Mouse (Mus musculus) spleen, embryonic (tissue): ENCODE data around the gene Gabarapl1.

ENCODE experiments used
- CTCF ChIA-PET: fragments of 350-600 bp; sonication (Branson Sonifier 250); formaldehyde crosslinking; loops from one replicate; lab custom pipeline; 2022; lab: Charles Lee

Gene Gabarapl1

DNA sequence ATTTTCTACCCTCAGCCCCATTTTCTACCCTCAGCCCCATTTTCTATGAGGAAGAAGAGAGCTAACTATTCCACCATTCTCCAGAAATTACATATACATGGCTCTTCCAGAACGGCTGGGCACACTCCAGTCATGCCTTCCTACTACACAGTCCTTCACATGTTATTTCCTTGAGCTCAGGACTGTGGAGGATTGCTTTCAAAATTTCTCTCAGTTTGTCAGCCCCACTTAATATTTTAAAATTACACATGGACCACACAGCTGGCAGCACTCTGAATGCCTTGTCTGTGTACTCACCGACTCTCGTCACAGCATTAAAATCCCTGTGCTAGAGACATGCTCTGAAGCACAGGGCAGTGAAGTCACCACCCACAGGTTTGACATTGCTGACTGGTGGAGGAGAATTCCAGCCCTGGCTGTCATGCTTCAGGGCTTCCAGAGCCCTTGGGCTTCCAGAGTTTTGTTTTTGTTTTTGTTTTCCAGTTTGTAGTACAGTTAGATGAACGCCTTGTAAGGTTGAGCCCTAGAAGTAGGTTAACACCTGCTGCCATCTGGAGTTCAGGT lies 1.7 kb downstream of the Gabarapl1 start:
- CTCF ChIA-PET = no interaction called here

DNA sequence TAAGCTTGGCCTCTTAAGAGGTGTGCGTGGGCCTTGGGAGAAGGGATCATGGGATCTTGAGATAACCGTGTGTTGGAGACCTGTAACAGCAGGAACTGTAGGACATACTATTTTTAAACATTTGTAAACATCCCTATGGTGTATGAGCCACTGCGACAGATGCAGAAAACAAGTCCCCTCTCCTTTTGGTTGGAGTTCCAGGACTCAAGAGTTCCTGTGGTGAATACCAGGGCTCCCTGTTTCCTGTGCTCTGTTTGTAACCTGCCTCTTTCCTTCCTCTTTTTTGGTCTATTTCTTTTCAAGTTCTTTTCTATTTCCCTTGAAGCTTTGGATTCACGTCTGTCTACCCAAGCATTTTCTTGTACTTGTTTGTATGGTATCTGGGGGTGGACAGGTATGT lies 2.8 kb downstream of the Gabarapl1 start:
- CTCF ChIA-PET = no interaction called here

DNA sequence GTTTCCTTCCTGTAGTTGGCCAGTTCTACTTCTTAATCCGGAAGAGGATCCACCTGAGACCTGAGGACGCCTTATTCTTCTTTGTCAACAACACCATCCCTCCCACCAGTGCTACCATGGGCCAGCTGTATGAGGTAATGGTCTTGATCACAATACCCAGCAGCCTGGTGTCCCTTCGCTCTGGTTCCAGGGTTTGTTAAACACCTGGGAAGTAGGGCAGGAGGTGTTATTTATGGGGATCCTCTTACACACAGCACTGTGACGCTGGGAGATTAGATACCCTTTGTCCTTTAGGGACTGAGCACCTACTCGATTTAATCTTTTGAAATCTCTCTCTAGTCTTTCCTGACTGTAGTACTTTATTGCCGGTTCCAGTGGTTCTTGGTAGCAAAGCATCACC lies 5.6 kb downstream of the Gabarapl1 start:
- CTCF ChIA-PET = no interaction called here

DNA sequence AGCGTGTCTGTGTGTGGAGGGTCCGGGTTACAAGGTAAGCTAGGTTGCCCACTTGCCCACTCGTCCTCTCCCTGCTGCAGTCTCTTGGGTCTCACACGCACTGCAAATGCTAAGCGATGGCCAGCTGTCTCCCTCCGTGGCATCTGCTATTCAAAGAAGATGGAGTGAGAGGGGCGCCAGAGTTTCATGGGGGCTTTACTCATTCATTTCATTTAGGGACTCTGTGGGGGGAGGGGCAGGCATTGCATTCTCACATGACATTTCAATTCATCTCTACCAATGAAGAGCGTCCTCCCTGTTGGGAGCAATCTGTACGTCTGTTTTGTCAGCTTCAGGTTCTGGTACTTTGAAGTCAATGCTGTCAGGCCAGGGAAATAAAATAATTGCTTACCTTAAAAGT lies 9.0 kb downstream of the Gabarapl1 start:
- CTCF ChIA-PET = no interaction called here

DNA sequence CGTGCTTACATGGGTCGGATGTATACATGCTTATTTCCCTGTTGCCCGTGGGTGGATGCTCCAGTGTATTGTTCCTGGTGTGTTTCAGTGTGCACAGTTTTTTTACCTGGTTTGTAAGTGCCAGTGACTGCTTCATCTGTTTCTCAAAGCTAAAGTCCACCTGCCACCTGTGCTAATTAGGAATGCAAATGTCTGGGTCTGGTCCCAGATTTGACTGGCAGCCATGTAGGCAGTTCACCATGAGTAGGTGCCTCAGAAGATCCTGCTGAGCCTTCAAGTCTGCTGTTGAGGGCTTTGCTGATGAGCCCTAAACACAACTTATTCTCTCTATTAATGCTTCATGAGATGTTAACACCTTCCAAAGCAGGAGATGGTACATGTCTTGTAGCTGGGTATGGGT lies 9.6 kb downstream of the Gabarapl1 start:
- CTCF ChIA-PET = no interaction called here

DNA sequence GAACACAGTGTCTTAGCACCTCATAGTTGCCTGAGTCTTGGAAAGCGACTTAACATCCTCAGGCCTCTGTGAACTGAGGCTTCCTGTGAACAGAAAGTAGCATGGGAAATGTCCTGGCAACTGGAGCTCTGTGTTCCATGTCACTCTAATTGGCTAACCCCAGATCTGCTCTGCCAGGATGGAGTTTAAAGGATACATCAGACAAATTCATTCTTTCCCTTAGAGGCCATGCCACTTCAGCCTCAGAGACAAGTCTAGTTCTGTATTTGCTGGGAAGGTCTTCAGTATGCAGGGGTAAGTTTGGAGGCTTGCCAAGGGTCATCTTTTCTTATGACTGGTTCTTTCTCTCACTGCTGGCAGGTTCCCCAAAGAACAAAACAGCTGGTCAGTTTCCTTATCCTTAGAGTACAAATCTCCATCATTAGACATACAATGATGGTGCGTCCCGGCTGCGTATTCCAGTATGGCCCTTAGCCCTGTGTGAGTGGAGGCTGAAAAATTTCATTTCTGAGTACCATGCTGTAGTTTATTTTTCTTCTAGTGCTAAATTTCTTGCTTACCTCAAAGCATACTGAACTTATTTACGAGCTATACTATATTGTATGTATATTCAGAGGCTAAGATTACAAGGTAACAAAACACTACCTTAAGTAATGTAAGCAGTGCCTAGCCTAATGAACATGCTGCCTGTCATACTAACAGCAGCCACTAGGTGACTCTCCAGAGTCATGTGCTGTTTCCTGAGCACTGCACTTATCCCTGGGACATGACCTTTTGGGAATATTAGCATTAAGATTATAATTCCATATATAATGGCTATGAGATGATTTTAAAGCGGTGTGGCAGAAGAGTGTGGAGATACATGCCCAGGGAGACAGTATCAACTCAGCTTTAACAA lies 11.0 kb downstream of the Gabarapl1 start:
- CTCF ChIA-PET = no interaction called here

DNA sequence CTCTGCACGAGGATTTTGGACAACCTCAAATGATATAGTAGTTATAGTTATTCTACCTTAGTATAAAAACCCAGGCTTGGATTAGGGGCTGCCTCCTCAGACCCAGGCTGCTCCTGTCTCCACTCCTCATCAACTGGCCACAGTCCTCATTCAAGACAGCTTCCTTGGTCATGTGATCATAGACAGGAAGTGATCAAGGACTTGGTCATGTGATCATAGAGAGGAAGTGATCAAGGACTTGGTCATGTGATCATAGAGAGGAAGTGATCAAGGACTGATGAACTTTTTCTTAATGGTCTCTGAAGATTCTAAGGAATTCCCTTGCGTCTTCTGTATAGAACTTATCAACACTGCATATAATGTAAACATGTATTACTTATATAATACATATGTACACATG lies 14.3 kb downstream of the Gabarapl1 start:
- CTCF ChIA-PET = no interaction called here

DNA sequence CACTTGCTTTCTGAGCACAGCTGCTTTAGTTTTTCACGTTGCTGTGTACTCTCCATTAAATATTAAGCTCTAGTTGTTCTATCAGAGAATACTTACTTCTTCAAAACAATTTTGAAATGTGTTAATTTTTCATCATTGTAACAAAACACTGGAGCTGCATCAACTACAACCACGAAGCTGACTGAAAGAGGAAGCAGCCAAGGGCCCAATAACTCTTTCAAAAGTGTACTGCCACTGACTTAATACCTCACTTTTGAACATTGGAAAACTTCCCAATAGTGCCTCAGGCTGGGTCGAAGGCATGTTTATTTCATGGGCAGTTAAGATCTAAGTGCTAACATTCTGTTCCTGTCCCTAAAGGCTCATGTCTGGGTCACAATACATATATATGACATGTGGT lies 15.0 kb downstream of the Gabarapl1 start:
- CTCF ChIA-PET = interaction anchor here (0.7 kb wide), 1 partner anchor 961 kb away, joined by 5 read pairs; no protein-coding TSS in a partner anchor

DNA sequence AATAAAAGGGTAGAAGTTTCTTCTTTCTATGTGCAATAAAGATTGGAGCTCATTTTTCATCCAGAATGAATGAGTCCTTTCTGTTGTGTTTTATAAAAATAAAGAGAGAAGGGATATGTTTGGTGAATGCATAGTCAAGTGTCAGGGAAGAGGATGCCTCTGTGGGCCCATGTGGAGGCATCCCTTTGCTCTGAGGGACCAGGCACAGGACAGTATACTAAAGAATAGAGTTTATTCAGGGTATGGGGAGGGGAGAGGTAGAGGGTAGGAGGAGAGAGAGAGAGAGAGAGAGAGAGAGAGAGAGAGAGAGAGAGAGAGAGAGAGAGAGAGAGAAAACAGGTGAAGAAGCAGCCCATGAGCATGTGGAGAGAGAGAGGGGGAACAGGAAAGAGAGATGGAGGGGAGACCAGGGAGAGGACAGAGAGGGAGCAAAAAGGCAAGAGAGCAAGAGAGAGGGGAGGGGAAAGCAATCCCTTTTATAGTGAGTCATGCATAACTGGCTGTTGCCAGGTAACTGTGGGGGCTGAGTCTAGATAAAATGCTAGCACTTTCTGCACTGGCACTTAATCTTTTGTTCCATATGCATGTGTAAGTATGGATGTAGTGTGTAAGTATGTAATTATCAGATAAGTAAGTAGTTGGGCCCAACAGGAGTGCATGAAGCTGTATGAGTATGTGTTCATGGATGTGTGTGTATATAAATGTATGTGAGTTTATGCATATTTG lies 24.5 kb downstream of the Gabarapl1 start:
- CTCF ChIA-PET = interaction anchor here (0.6 kb wide), 1 partner anchor 13 kb away, joined by 6 read pairs; no protein-coding TSS in a partner anchor

DNA sequence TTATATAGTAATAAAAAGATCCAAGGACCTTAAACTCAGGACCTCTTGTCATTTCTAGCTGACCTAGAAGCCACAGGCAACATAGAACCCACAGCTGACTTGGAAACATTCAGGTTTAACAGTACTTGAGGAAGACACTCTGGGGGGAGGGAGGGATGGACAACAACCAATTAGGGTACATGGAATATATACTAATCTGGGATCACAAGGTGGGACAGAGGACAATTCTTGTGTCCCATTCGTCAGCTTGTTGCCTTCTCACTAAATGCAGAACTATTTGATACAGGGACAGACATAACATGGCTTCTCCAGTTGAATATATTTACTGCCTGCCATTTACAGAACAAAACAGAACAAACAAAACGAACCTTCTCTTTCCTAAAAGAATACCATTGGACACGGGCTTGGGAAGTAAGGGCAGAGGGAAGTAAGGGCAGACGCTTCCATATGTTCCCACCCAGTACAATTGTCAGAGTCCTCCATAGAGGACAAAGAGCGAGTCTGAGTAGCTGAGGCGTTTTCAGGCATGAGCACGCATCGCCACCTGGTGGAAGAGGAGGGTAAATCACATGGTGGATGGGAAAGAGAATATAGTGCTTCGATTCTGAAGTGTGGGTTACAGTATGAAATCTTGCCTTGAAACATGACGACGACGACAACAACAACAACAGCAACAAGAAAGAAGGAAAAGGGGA lies 26.1 kb downstream of the Gabarapl1 start:
- CTCF ChIA-PET = interaction anchor here (1.0 kb wide), 1 partner anchor 167 kb away, joined by 15 read pairs; no protein-coding TSS in a partner anchor

DNA sequence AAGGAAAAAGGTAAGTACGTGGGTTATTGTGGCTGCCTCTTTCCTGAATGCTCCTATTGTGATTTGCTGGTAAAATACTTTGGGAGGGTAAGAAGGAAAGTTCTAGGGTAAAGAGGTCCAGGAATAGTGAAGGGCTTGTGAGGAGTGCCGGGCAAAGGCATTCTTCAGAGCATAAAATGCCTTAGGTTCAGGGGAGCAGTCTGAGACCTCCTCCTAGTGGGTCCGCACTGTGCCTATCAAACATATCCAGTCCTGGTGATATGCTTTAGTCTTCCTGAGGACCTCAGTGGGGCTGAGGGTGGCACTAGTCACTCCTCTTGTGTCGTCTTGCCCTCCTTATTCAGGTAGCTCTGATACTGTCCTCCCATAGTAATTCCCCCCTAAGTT lies 26.7 kb downstream of the Gabarapl1 start:
- CTCF ChIA-PET = no interaction called here

DNA sequence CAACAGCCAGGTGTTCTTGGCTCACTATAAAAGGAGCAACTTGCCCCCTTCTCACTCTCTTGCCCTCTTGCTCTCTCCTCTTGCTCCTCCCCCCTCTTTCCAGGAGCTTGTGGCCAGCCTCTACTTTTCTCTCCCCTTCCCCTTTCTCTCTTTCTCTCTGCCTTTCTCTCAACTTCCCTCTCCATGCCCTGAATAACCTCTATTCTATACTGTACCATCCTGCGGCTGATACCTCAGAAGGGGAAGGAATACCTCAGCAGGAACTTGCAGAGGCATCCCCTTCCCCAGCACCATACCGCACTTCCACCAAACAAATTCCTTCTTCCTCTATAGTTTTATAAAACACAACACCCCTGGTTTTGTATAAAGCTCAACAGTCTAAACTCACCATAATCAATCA lies 32.3 kb downstream of the Gabarapl1 start:
- CTCF ChIA-PET = no interaction called here

DNA sequence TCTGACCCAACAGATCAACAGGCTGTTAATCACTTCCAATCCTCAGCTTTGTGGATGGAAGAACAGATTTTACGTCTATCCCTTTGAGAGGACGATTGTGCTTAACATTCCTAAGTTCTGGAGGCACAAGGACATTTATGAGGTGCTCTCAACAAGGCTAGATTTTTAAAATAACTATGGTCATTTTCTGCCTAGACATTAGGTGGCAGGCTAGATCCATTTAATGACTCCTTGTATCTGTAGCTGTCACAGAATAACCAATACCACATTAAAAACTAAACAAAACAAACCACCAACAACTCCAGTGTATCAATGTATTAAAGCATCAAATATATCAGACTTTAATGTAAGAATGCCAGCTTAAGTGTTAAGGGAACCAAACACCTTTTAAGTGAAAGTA lies 42.4 kb downstream of the Gabarapl1 start:
- CTCF ChIA-PET = no interaction called here

DNA sequence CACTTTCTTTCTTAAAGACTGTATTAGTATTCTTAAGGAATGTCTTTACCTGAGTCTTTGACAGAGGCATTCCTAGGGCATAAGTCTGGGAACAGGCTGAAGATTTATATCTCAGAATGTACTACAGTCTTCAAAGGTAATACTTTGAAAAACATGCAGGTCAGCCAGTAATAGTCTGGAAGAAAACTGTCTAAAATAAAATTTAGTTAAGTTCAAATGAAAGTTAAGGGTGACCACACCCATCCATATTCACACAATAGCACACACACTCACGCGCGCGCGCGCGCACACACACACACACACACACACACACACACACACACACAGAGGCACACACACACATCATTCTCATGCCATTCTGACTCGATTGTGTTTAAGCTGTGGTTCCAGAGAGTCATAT lies 44.6 kb downstream of the Gabarapl1 start, which contains the start of gene Klre1:
Gene Klre1, plus strand, starts transcription at position 301 of the 400 bp plus-strand sequence.
- CTCF ChIA-PET = interaction anchor here (0.6 kb wide), 1 partner anchor 1220 kb away, joined by 3 read pairs; no protein-coding TSS in a partner anchor

DNA sequence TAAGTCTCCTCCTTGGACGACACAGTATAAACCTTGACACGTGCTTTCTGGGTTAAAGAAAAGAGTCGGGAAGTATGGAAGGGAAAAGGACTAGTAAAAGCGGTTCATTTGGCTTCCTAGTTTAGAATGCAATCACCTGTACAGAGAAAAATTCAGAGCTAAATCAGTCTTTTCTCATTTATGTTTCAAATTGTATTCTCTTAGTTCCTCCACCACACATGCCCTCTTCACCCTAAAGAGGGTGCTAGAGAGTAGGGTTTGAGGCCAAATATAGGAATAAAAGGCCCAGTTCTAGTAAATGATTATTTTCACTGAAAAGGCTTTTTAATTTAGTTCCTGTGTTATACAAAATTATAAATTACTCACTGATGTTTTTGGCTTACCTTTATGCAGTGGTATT lies 48.3 kb downstream of the Gabarapl1 start:
- CTCF ChIA-PET = no interaction called here

DNA sequence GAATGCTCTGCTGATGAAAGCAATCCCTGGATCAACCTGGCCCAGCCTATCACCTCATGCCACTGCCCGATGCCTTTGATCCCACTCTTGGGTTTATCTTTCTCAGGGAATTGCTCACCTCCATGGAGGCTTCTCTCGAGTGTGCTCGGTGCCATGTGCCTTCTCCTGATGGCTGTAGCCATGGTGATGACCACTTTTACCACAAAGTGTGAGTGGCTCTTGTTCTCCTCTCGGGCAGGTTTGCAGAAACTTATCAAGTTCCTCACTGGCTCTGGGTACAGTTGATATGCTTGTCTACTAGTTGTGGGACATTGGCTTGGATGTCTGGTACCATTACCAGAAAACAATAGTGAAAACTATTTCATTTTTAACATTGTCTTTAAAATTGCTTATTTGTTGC lies 48.9 kb downstream of the Gabarapl1 start:
- CTCF ChIA-PET = no interaction called here

DNA sequence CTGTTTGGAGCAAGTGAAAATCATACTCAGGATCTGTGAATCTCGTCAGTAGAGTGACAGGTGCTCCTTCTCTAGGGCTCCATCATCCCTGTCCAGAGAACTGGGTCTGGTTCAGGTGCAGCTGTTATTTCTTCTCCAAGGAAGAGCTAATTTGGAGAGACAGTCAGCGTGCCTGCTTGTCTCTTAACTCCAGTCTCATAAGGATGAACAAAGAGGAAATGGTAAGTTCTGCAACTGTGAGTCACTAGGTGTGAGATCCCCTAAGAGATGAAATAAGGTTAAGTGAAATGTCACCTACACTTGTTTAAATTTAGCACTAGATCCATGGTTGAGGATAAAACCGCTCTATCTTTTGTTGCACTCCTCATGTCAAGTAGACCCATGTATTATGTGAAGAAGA lies 50.1 kb downstream of the Gabarapl1 start:
- CTCF ChIA-PET = no interaction called here

DNA sequence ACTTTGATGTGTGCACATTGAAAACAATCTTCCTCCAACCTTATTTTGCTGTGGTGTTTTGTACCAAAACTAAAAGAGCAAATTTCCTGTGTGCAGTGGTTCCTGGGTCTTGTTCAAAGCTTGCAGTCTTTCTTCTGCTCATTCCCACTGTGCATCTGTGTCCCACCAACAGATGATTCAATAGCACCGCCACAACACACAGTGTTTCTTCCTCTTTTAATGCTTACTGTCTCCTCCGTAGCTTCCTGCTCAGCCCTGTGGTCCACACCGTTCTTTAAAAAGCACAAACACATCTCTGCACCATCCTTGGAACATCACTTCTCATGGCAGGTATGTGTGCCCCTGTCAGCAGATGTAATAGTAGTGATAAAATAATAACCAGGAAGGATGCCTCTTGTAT lies 58.5 kb downstream of the Gabarapl1 start, which contains the start of gene Klrd1:
Gene Klrd1, plus strand, starts transcription at position 275 of the 400 bp plus-strand sequence.
- CTCF ChIA-PET = no interaction called here
